Mouse (Mus musculus) cerebellum, adult (tissue): Measurements from ENCODE around the gene S100g.

Experiments used
- ATAC-seq: cut with Nextera tagmentation; 2 replicates; pipeline ENCODE4 v1.9.2; 2017; ENCODE audit warnings: mild to moderate bottlenecking, moderate library complexity, mixed read lengths; ENCODE audit not compliant: insufficient number of reproducible peaks, low FRiP score, low TSS enrichment

S100g gene

GRCm38 (mm10) chrX:162964383-162964782, at the start of gene S100g:
Gene S100g, minus strand, starts transcription at chrX:162964599.
- no peak for ATAC-seq

- no peak for ATAC-seq
These were observed 27.7 kb upstream of the S100g start for GRCm38 (mm10) chrX:162992121-162992520.

- ATAC-seq: no peak
These were observed 27.0 kb upstream of the S100g start for GRCm38 (mm10) chrX:162991396-162991795.

GRCm38 (mm10) chrX:162986876-162987495, 22.6 kb upstream of the S100g start:
- no peak for ATAC-seq

- ATAC-seq: no peak
These were observed 11.8 kb upstream of the S100g start for GRCm38 (mm10) chrX:162976194-162976593.

- ATAC-seq: no peak
These were observed 3.1 kb upstream of the S100g start for GRCm38 (mm10) chrX:162967456-162967855.

GRCm38 (mm10) chrX:162963840-162964239, 559 bp downstream of the S100g start:
- ATAC-seq: no peak

GRCm38 (mm10) chrX:162957921-162958320, 6.5 kb downstream of the S100g start:
- no peak for ATAC-seq

GRCm38 (mm10) chrX:162949811-162950439, 14.5 kb downstream of the S100g start:
- no peak; the same call in 1 of the 2 replicates for ATAC-seq

GRCm38 (mm10) chrX:162942027-162942426, 22.4 kb downstream of the S100g start:
- no peak for ATAC-seq

GRCm38 (mm10) chrX:162931467-162931866, 32.9 kb downstream of the S100g start:
- no peak for ATAC-seq

GRCm38 (mm10) chrX:162921487-162922125, 42.8 kb downstream of the S100g start:
- ATAC-seq: no peak

- ATAC-seq: no peak
These were observed 48.7 kb downstream of the S100g start for GRCm38 (mm10) chrX:162915697-162916096.

GRCm38 (mm10) chrX:162913651-162914050, 50.7 kb downstream of the S100g start:
- no peak for ATAC-seq
